Mouse (Mus musculus) liver, embryonic 18 days (tissue): ENCODE measurements around the gene Fam234a. TPM values are rescaled to one million over a fixed set of nuclear protein-coding genes. Genes with fewer than 3 reads are reported as not detected.

Experiments used
- polyA plus RNA-seq: library from polyadenylated mRNA; depleted of rRNA; stranded (reverse); fragments of >200 nt; gene quantifications from 2 replicates; pipeline ENCODE4 v1.2.3, GENCODE M21; 2012; rRNA removed

Gene Fam234a
- polyA plus RNA-seq: 11.9 and 13.0 TPM in 2 replicates

GRCm38 (mm10) chr17:26244101-26244841 is at the start of gene Fam234a:
Gene Fam234a (minus strand): TSS chr17:26244242.

GRCm38 (mm10) chr17:26252539-26253251 is 8.7 kb upstream of the Fam234a start, which contains the start of gene Luc7l:
Gene Luc7l (plus strand): TSS chr17:26252896.

GRCm38 (mm10) chr17:26207686-26208085 is 36.4 kb downstream of the Fam234a start, which contains the start of gene Arhgdig:
Gene Arhgdig (minus strand): TSS chr17:26207786.

GRCm38 (mm10) chr17:26202737-26203136 is 41.3 kb downstream of the Fam234a start, which contains the start of gene Rgs11:
Gene Rgs11 (plus strand): TSS chr17:26202951.

GRCm38 (mm10) chr17:26198892-26199291 is 45.1 kb downstream of the Fam234a start, which contains the start of gene Pdia2:
Gene Pdia2 (minus strand): TSS chr17:26199087.

Other genes starting within 250 kb of the Fam234a start
- gene Rab11fip3, start 174.7 kb downstream of the Fam234a start, polyA plus RNA-seq: 4.6 and 4.8 TPM in 2 replicates
- 55.4 and 64.8 TPM in 2 replicates for gene Decr2, start 153.9 kb downstream of the Fam234a start, polyA plus RNA-seq
- 22.5 and 23.4 TPM in 2 replicates for gene Nme4, start 148.6 kb downstream of the Fam234a start, polyA plus RNA-seq
- 5.3 and 5.6 TPM in 2 replicates for gene Tmem8, start 130.9 kb downstream of the Fam234a start, polyA plus RNA-seq
- 49.0 and 50.7 TPM in 2 replicates for gene Mrpl28, start 120.7 kb downstream of the Fam234a start, polyA plus RNA-seq
- 6.6 and 7.6 TPM in 2 replicates for gene Axin1, start 105.6 kb downstream of the Fam234a start, polyA plus RNA-seq
- 5.9 and 6.1 TPM in 2 replicates for gene Pdia2, start 45.2 kb downstream of the Fam234a start, polyA plus RNA-seq
- gene Rgs11, start 41.3 kb downstream of the Fam234a start, polyA plus RNA-seq: 0.50 and 0.55 TPM in 2 replicates
- gene Arhgdig, start 36.5 kb downstream of the Fam234a start, polyA plus RNA-seq: 3.7 and 3.9 TPM in 2 replicates
- gene Luc7l, start 8.7 kb upstream of the Fam234a start, polyA plus RNA-seq: 18.0 and 21.9 TPM in 2 replicates
- 0.25 and 0.27 TPM in 2 replicates for gene Neurl1b, start 170.6 kb upstream of the Fam234a start, polyA plus RNA-seq